Mouse (Mus musculus) bone marrow, adult 2 months (tissue): ENCODE data around the gene Nabp2. TPM values are rescaled to one million over a fixed set of nuclear protein-coding genes. Genes with fewer than 3 reads are reported as not detected.

Experiments used
- H3K27ac ChIP-seq: fragments of 200-500 bp; 2 replicates; pipeline ENCODE4 v1.5.1; 2012; ENCODE audit warnings: low read depth, mild to moderate bottlenecking, control low read depth, inconsistent platforms, low read length; ENCODE audit not compliant: control insufficient read depth, poor library complexity, insufficient read depth
- H3K4me1 ChIP-seq: fragments of 200-500 bp; 2 replicates; pipeline ENCODE4 v1.6.1; 2011; ENCODE audit warnings: low read length; ENCODE audit not compliant: control insufficient read depth, insufficient read depth
- H3K4me3 ChIP-seq: fragments of 200-500 bp; replicated peaks from 2 replicates; pipeline ENCODE3; 2011; ENCODE audit warnings: mild to moderate bottlenecking, low read depth, low read length, control low read depth; ENCODE audit not compliant: control insufficient read depth
- CTCF ChIP-seq: fragments of 200-500 bp; IDR thresholded peaks from 2 replicates; pipeline ENCODE4 v1.5.1; 2011; ENCODE audit warnings: low read length, control low read depth; ENCODE audit not compliant: control insufficient read depth, insufficient read depth
- POLR2A ChIP-seq: fragments of 200-500 bp; IDR thresholded peaks from 2 replicates; pipeline ENCODE4 v1.6.1; 2011; ENCODE audit warnings: low read depth, mild to moderate bottlenecking, control low read depth, low read length, borderline replicate concordance; ENCODE audit not compliant: control insufficient read depth
- whole genome bisulfite sequencing: fragments of 180-500 bp; shearing (Covaris S2); methylation state at CpG from one replicate; pipeline ENCODE4 v1.1.7; 2018; 5-methylcytosine and 5-hydroxymethylcytosine counted together
- polyA plus RNA-seq: library from polyadenylated mRNA; stranded (reverse); fragments of >200 nt; gene quantifications from 2 replicates; pipeline ENCODE4 v1.2.4, GENCODE M21; 2011; ENCODE audit warnings: low replicate concordance; ENCODE audit not compliant: missing spikeins, insufficient read depth, insufficient read length

Gene Nabp2
- polyA plus RNA-seq, 1 experiment, result 40.0 TPM

- WGBS, result 3% methylated on average over 9 of the region's 9 CpGs
- peak overlapping the region; percentile 97 for H3K27ac ChIP-seq
- no peaks in the 10 kb centered on the region; the same call in 1 of the 2 replicates for H3K4me1 ChIP-seq
- TF ChIP-seq POLR2A, result no peak
- TF ChIP-seq CTCF, result no peak
- peak overlapping the region; percentile 88 for H3K4me3 ChIP-seq
Observed at GRCm38 (mm10) chr10:128369218-128369543, 42.1 kb downstream of the Nabp2 start.

DNA sequence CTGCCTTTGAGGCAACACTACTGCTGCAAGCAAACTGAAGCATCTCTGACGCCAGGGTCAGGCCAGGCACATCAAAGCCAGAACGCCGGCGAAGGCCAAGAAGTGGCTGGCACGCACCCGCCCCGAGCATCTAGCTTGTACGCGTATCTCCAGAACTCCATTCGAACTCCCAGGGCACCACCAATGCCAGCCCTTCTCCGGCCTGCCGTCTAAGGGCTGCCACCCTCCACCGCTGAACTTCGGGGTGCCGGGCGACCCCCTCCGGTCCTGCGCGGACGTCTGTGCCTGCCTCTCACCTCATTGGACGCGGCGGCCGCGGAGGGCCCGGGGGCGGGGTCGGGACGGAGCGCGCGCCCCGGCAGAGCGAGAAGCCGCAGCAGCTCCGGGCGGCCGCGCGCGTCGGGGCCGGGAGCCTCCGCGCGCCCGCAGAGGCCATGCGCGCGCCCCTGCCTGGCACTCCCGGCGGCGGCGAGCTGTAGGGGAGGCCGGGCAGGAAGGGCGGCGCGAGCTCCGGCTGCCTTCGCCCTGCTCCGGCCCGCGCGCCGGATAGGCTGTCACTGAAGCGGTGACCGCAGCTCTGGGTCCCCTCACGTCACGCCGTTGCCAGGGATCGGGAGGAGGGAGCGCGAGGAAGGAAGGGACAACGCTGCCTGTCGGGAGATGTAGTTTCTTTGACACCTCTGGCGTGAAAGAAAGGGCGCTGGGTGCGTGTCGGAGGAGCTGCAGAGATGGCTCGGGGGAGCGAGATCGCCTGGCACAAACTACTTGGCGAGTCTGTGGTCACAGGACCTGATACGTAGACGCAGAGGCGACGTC lies 42.7 kb downstream of the Nabp2 start, which contains the start of gene Coq10a:
Gene Coq10a (minus strand): TSS at position 596 of the 816 bp plus-strand sequence.
- H3K27ac ChIP-seq, result peak within 1 kb of the TSS; percentile 97
- under 1% methylated on average over 87 of the region's 87 CpGs for WGBS
- H3K4me3 ChIP-seq, result peak within 1 kb of the TSS; percentile 88
- TF ChIP-seq CTCF (no peak), POLR2A (peak; percentile 92; the same call in 1 of the 2 replicates)
- no peaks in the 10 kb centered on the region; the same call in 1 of the 2 replicates for H3K4me1 ChIP-seq

GRCm38 (mm10) chr10:128367899-128368401 lies 43.3 kb downstream of the Nabp2 start:
- Histone ChIP-seq H3K27ac (peak overlapping the region; percentile 97), H3K4me3 (peak overlapping the region; percentile 75), H3K4me1 (no peaks in the 10 kb centered on the region; the same call in 1 of the 2 replicates)
- TF ChIP-seq CTCF, result no peak
- no peak for TF ChIP-seq POLR2A
- WGBS, result 17% methylated on average over 19 of the region's 19 CpGs

DNA sequence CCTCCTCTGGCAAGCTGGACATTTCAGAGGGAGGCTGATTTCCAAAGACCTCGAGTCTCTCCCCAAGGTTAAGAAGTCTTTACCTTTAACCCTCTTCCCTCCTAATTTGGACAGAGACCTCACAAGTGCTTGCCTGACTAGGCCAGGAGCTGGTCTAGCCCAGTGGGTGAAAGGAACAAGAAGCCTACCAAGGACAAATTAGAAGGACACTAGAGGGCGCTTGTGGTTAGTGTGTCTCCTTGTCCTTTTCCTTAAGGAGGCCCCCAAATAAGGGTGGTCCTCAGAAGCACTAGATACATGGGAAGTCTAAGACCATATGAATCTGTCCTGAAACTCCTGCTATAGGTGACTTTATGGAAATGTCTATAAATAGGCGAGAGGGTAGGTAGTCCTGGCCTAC lies 48.7 kb downstream of the Nabp2 start:
- 49% methylated on average over 3 of the region's 3 CpGs for WGBS

GRCm38 (mm10) chr10:128361836-128362235 lies 49.5 kb downstream of the Nabp2 start:
- Histone ChIP-seq H3K4me1 (no peaks in the 10 kb centered on the region; the same call in 1 of the 2 replicates), H3K27ac (no peak overlapping the region), H3K4me3 (no peak overlapping the region)
- 87% methylated on average over 6 of the region's 6 CpGs for WGBS
- TF ChIP-seq POLR2A (no peak), CTCF (no peak)

More for the DNA sequence above, 48.7 kb downstream of the Nabp2 start:
- Histone ChIP-seq H3K27ac (no peak overlapping the region), H3K4me3 (no peak overlapping the region), H3K4me1 (no peaks in the 10 kb centered on the region; the same call in 1 of the 2 replicates)
- no peak for TF ChIP-seq POLR2A
- no peak for TF ChIP-seq CTCF

DNA sequence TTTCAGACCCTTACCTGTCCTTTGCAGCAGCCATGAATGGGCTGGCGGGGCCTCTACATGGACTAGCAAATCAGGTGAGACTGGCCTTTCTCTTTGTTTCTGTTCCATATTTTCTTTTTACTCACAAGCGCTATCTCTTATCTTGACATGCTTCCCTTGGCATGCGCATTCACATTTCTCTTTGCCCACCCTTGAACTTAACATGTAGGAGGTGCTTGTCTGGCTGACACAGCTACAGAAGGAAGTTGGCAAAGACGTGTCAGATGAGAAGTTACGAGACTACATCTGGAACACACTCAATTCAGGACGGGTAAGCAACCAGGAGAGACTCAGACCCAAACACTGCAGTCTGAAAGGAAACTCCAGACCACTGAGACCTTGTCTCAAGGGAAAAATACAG lies 52.1 kb downstream of the Nabp2 start:
- 69% methylated on average over 6 of the region's 6 CpGs for WGBS
- no peak overlapping the region for H3K27ac ChIP-seq
- no peak overlapping the region for H3K4me3 ChIP-seq
- no peaks in the 10 kb centered on the region; the same call in 1 of the 2 replicates for H3K4me1 ChIP-seq
- TF ChIP-seq CTCF (no peak), POLR2A (no peak)

DNA sequence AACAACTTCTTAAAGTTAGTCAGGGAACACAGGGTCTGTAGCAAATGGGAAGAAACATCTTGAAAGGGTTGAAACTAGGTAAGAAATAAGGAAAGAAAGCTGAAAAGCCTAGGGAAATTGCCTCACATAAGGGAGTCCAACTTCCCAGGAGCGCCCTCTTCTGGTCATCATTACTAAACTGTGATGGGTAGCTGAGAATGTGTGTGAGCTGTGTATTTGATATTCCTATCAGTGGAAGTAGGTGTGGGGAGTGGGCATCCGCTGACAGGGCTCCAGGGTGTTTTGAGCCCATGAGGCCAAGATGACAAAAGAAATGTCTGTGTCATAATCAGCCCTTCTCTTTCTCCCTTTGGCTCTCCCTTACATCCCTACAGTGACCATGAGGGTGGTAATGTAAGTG lies 52.5 kb downstream of the Nabp2 start:
- H3K4me1 ChIP-seq, result no peaks in the 10 kb centered on the region; the same call in 1 of the 2 replicates
- no peak for TF ChIP-seq POLR2A
- no peak for TF ChIP-seq CTCF
- no peak overlapping the region for H3K27ac ChIP-seq
- H3K4me3 ChIP-seq, result no peak overlapping the region
- 44% methylated on average over 2 of the region's 2 CpGs for WGBS

Other genes with a start within 250 kb of the Nabp2 start
- 5.9 and 16.2 TPM in 2 replicates for gene Rbms2, start 231.2 kb downstream of the Nabp2 start, polyA plus RNA-seq
- 1.3 and 3.2 TPM in 2 replicates for gene Gls2, start 217.0 kb downstream of the Nabp2 start, polyA plus RNA-seq
- gene Spryd4, start 199.7 kb downstream of the Nabp2 start, polyA plus RNA-seq, result 5.1 and 5.3 TPM in 2 replicates
- gene Mip, start 185.7 kb downstream of the Nabp2 start, polyA plus RNA-seq, result not detected in 2 replicates
- gene Timeless, start 179.4 kb downstream of the Nabp2 start, polyA plus RNA-seq, result 45.9 and 61.1 TPM in 2 replicates
- 3.2 and 4.4 TPM in 2 replicates for gene Apon, start 157.4 kb downstream of the Nabp2 start, polyA plus RNA-seq
- 2.6 and 4.0 TPM in 2 replicates for gene Apof, start 142.8 kb downstream of the Nabp2 start, polyA plus RNA-seq
- gene Stat2, start 140.9 kb downstream of the Nabp2 start, polyA plus RNA-seq, result 32.7 and 54.1 TPM in 2 replicates
- 1.5 and 2.1 TPM in 2 replicates for gene Il23a, start 112.7 kb downstream of the Nabp2 start, polyA plus RNA-seq
- gene Pan2, start 108.2 kb downstream of the Nabp2 start, polyA plus RNA-seq, result 20.1 and 32.1 TPM in 2 replicates
- gene Cnpy2, start 89.0 kb downstream of the Nabp2 start, polyA plus RNA-seq, result 31.1 and 52.5 TPM in 2 replicates
- gene Cs, start 73.8 kb downstream of the Nabp2 start, polyA plus RNA-seq, result 61.9 and 64.4 TPM in 2 replicates
- gene Coq10a, start 42.5 kb downstream of the Nabp2 start, polyA plus RNA-seq, result 10.7 and 22.9 TPM in 2 replicates
- gene Ankrd52, start 34.4 kb downstream of the Nabp2 start, polyA plus RNA-seq, result 14.5 and 17.1 TPM in 2 replicates
- not detected in 2 replicates for gene Slc39a5, start 10.3 kb downstream of the Nabp2 start, polyA plus RNA-seq
- 8.5 and 17.3 TPM in 2 replicates for gene Rnf41, start 165 bp upstream of the Nabp2 start, polyA plus RNA-seq
- 45.0 and 74.4 TPM in 2 replicates for gene Smarcc2, start 47.8 kb upstream of the Nabp2 start, polyA plus RNA-seq
- gene Myl6, start 82.7 kb upstream of the Nabp2 start, polyA plus RNA-seq, result 1,368 and 2,050 TPM in 2 replicates
- gene Myl6b, start 87.2 kb upstream of the Nabp2 start, polyA plus RNA-seq, result 0.79 and 2.4 TPM in 2 replicates
- gene Esyt1, start 114.4 kb upstream of the Nabp2 start, polyA plus RNA-seq, result 26.2 and 36.1 TPM in 2 replicates
- gene Zc3h10, start 136.3 kb upstream of the Nabp2 start, polyA plus RNA-seq, result 7.0 and 9.8 TPM in 2 replicates
- gene Rpl41, start 137.8 kb upstream of the Nabp2 start, polyA plus RNA-seq, result 2,208 and 2,695 TPM in 2 replicates
- gene Pa2g4, start 154.5 kb upstream of the Nabp2 start, polyA plus RNA-seq, result 80.3 and 116 TPM in 2 replicates
- gene Erbb3, start 178.2 kb upstream of the Nabp2 start, polyA plus RNA-seq, result 0.59 and 0.75 TPM in 2 replicates
- 1,015 and 1,193 TPM in 2 replicates for gene Rps26, start 215.3 kb upstream of the Nabp2 start, polyA plus RNA-seq
- gene Ikzf4, start 234.5 kb upstream of the Nabp2 start, polyA plus RNA-seq, result not detected in 2 replicates